18 mouse cellular contexts compared by ENCODE assay signal in the genomic region with DNA sequence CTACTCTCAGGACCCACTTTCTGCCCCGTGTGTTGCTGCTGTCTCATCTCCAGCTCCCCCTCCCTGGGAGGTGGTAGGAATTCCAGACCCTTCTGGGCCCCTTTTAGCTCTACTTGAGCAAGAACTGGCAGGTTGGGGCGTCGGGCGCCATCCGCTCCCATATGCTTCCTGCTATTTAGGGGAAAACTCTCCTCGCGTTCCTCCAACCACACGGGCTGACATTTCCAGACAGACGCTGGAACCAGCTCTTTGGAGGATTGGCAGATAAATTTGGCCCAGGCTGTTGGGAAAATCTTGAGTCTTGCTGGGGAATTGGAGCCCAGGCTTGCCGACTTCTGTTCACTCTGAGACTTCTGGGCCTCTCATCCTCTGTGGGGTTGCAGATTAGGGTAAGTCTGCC. TPM values are rescaled to one million over a fixed set of nuclear protein-coding genes. Genes with fewer than 3 reads are reported as not detected.
DNase-seq lines count a peak whose midpoint lies in the region; ATAC-seq lines count a peak whose summit lies in the region.
"Had no signal": no experiment of that assay in that cellular context is flagged by ENCODE, and none has a peak within 500 bp of the region (broad histone marks: within the 10 kb centered on the region; RNA-seq: fewer than 3 reads in every experiment).

No protein-coding gene starts in this region.

- no peaks in the 10 kb centered on the region for H3K9me3 ChIP-seq in hindbrain, embryonic 16.5 days (ENCODE audit: control insufficient read depth, low read length)
- H3K9me3 ChIP-seq: embryonic facial prominence, embryonic 15.5 days; G1E; heart, embryonic 12.5 days; hindbrain, embryonic 10.5 days; intestine, embryonic 15.5 days; midbrain, embryonic 10.5 days had no signal

- peak; percentile 71 for ATAC-seq in frontal cortex, adult (ENCODE audit: low TSS enrichment)
- ATAC-seq in hindbrain, embryonic 16.5 days: no peak
- ATAC-seq: intestine, embryonic 15.5 days; lung, postnatal 0 days had no signal

- H3K27me3 ChIP-seq in hindbrain, embryonic 16.5 days (replicated peaks; ENCODE audit: control insufficient read depth, insufficient read depth, low read length): no peaks in the 10 kb centered on the region
- H3K27me3 ChIP-seq: embryonic facial prominence, embryonic 15.5 days; intestine, embryonic 15.5 days had no signal

- no peak overlapping the region for H3K4me3 ChIP-seq in hindbrain, embryonic 16.5 days (ENCODE audit: low read length)
- H3K4me3 ChIP-seq: embryonic facial prominence, embryonic 15.5 days; heart, embryonic 12.5 days; hindbrain, embryonic 10.5 days; intestine, embryonic 15.5 days; midbrain, embryonic 10.5 days had no signal

- no peaks in the 10 kb centered on the region for H3K4me1 ChIP-seq in hindbrain, embryonic 16.5 days (ENCODE audit: control insufficient read depth, insufficient read depth, low read depth, low read length)
- H3K4me1 ChIP-seq: embryonic facial prominence, embryonic 15.5 days; heart, embryonic 12.5 days; intestine, embryonic 15.5 days had no signal

- no peak overlapping the region for H3K27ac ChIP-seq in hindbrain, embryonic 16.5 days (ENCODE audit: low read depth, low read length)
- H3K27ac ChIP-seq: embryonic facial prominence, embryonic 15.5 days; hindbrain, embryonic 10.5 days; intestine, embryonic 15.5 days; midbrain, embryonic 10.5 days; stomach, postnatal 0 days had no signal

- no peak overlapping the region for H3K4me2 ChIP-seq in hindbrain, embryonic 16.5 days (ENCODE audit: low read length)
- H3K4me2 ChIP-seq: embryonic facial prominence, embryonic 15.5 days; heart, embryonic 12.5 days; intestine, embryonic 15.5 days had no signal

- WGBS in hindbrain, embryonic 16.5 days: 82% methylated on average over 10 of the region's 10 CpGs

- peak; percentile 27 to 35 for DNase-seq in cerebellum, postnatal 36 days
- DNase-seq in cerebellum, adult 9-10 months: no peak
- peak; percentile 66 to 73 for DNase-seq in layer of hippocampus, postnatal 36 days
- peak; percentile 81 for DNase-seq in right cerebral cortex, postnatal 25 days
- DNase-seq in urinary bladder, postnatal 25 days (ENCODE audit: low spot score): no peak
- DNase-seq in kidney, postnatal 14 days: no peak
- DNase-seq: B cell, adult 2 months; kidney, postnatal 4 days had no signal

- H3K9ac ChIP-seq in hindbrain, embryonic 16.5 days (ENCODE audit: low read depth, low read length): no peak overlapping the region
- H3K9ac ChIP-seq: embryonic facial prominence, embryonic 15.5 days; heart, embryonic 12.5 days; intestine, embryonic 15.5 days had no signal

- H3K36me3 ChIP-seq in hindbrain, embryonic 16.5 days (ENCODE audit: control insufficient read depth, insufficient read depth, low read length): no peaks in the 10 kb centered on the region
- H3K36me3 ChIP-seq: embryonic facial prominence, embryonic 15.5 days; G1E; heart, embryonic 12.5 days; hindbrain, embryonic 10.5 days; intestine, embryonic 15.5 days; midbrain, embryonic 10.5 days had no signal

RNA-seq across cellular contexts. Expression of a gene that starts 59.8 kb away (rescaled TPM):
- total RNA-seq in layer of hippocampus, postnatal 36 days (2021): 100 to 1,000 TPM; 197 to 198 TPM
- polyA plus RNA-seq in hindbrain, embryonic 16.5 days (2015; fragmentation: Nextera tagmentation; extraction: Ambion mirVana): 201 and 222 TPM in 2 replicates

Comparison
In these comparisons a context has a peak if more than half of its experiments do, and no peak if none do; other contexts are left out.
1. DNase-seq: peak in cerebellum, postnatal 36 days (2 of 2), layer of hippocampus, postnatal 36 days (2 of 2) and right cerebral cortex, postnatal 25 days (single experiment); none in cerebellum, adult 9-10 months (single experiment), urinary bladder, postnatal 25 days (single experiment) and kidney, postnatal 14 days (single experiment).